Comparison of ENCODE assay signal across 8 mouse cellular contexts in the genomic region with DNA sequence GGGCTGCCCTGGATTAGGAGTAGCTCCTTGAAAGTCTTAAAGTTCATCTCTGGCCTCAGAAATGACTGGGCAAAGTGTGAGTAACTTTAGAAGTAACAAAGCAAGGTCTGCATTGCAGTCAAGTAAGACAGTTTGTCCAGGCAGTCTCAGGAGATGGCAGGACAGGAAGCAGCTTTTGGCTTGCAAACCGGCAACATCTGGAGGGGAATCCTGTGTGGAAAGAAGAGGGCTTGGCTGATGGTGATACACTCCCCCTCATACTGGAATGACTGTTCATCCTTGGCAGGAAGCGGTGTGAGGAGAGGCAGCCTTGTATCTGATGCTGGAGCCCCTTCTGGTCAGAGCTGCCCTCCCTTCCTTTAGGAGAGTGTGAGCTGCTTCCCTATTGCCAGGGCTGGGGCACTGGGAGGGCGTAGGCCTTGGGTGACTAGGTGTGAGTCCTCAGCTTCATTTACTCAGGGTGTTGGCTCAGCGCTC. TPM values are rescaled to one million over a fixed set of nuclear protein-coding genes. Genes with fewer than 3 reads are reported as not detected.
A peak's percentile ranks its signal among the peaks of the same experiment; 100 is the strongest.
DNase-seq lines count a peak whose midpoint lies in the region; ATAC-seq and TF ChIP-seq lines count a peak whose summit lies in the region.

No protein-coding gene starts in this region.

- H3K4me2 ChIP-seq in forebrain, postnatal 0 days (ENCODE audit: low read depth), result no peak overlapping the region
- no peak overlapping the region for H3K4me2 ChIP-seq in forebrain, embryonic 12.5 days
- H3K4me2 ChIP-seq in heart, embryonic 16.5 days (ENCODE audit: low read depth, low read length), result peak overlapping the region; percentile 18; the same call in 1 of the 2 replicates
- peak overlapping the region; percentile 11; the same call in 1 of the 2 replicates for H3K4me2 ChIP-seq in limb, embryonic 14.5 days (replicated peaks; ENCODE audit: low read depth, low read length, severe bottlenecking)
- peak overlapping the region; percentile 81 for H3K4me2 ChIP-seq in stomach, embryonic 15.5 days

- 0 out of 2 replicates have a peak overlapping the region, but pooled peaks have one; percentile 9 for H3K27ac ChIP-seq in forebrain, postnatal 0 days (ENCODE audit: low read depth, low read length)
- H3K27ac ChIP-seq in forebrain, embryonic 12.5 days, result no peak overlapping the region
- H3K27ac ChIP-seq in heart, embryonic 16.5 days (ENCODE audit: low read length), result peak overlapping the region; percentile 66
- H3K27ac ChIP-seq in limb, embryonic 14.5 days (replicated peaks; ENCODE audit: low read depth, low read length), result 0 out of 2 replicates have a peak overlapping the region, but pooled peaks have one; percentile 4
- peak overlapping the region; percentile 82 for H3K27ac ChIP-seq in stomach, embryonic 15.5 days

- no peak for TF ChIP-seq CTCF in forebrain, postnatal 0 days (IDR thresholded peaks at IDR 0.05; ENCODE audit: low read depth)

- peaks cover 2% of the 10 kb centered on the region; the same call in 1 of the 2 replicates for H3K36me3 ChIP-seq in forebrain, postnatal 0 days (ENCODE audit: insufficient read depth)
- H3K36me3 ChIP-seq in forebrain, embryonic 12.5 days (replicated peaks), result peaks cover 4% of the 10 kb centered on the region
- H3K36me3 ChIP-seq in heart, embryonic 16.5 days (ENCODE audit: control insufficient read depth, insufficient read depth), result no peaks in the 10 kb centered on the region; the same call in 1 of the 2 replicates
- H3K36me3 ChIP-seq in limb, embryonic 14.5 days (ENCODE audit: control insufficient read depth, insufficient read depth, low read length), result peaks cover 3% of the 10 kb centered on the region
- H3K36me3 ChIP-seq in stomach, embryonic 15.5 days, result peaks cover under 1% of the 10 kb centered on the region

- no peak overlapping the region for H3K4me3 ChIP-seq in forebrain, postnatal 0 days (ENCODE audit: low read depth, low read length)
- no peak overlapping the region for H3K4me3 ChIP-seq in forebrain, embryonic 12.5 days (replicated peaks)
- no peak overlapping the region for H3K4me3 ChIP-seq in heart, embryonic 16.5 days (ENCODE audit: low read length)
- H3K4me3 ChIP-seq in limb, embryonic 14.5 days (replicated peaks; ENCODE audit: low read length), result no peak overlapping the region
- 0 out of 2 replicates have a peak overlapping the region, but pooled peaks have one; percentile 3 for H3K4me3 ChIP-seq in stomach, embryonic 15.5 days (replicated peaks)

- no peaks in the 10 kb centered on the region for H3K9me3 ChIP-seq in forebrain, postnatal 0 days (ENCODE audit: low read length)
- H3K9me3 ChIP-seq in forebrain, embryonic 12.5 days, result no peaks in the 10 kb centered on the region
- H3K9me3 ChIP-seq in heart, embryonic 16.5 days (replicated peaks; ENCODE audit: control insufficient read depth, low read length), result no peaks in the 10 kb centered on the region
- H3K9me3 ChIP-seq in limb, embryonic 14.5 days (ENCODE audit: control insufficient read depth, low read length), result no peaks in the 10 kb centered on the region
- H3K9me3 ChIP-seq in stomach, embryonic 15.5 days, result no peaks in the 10 kb centered on the region

- no peaks in the 10 kb centered on the region for H3K27me3 ChIP-seq in forebrain, postnatal 0 days (ENCODE audit: insufficient read depth, low read length)
- no peaks in the 10 kb centered on the region for H3K27me3 ChIP-seq in forebrain, embryonic 12.5 days
- H3K27me3 ChIP-seq in heart, embryonic 16.5 days (ENCODE audit: control insufficient read depth, insufficient read depth, low read length), result no peaks in the 10 kb centered on the region
- H3K27me3 ChIP-seq in limb, embryonic 14.5 days (ENCODE audit: control insufficient read depth, insufficient read depth, low read length), result no peaks in the 10 kb centered on the region
- H3K27me3 ChIP-seq in stomach, embryonic 15.5 days (replicated peaks), result no peaks in the 10 kb centered on the region

- peaks cover 17% of the 10 kb centered on the region for H3K4me1 ChIP-seq in forebrain, postnatal 0 days (ENCODE audit: insufficient read depth)
- peaks cover 34% of the 10 kb centered on the region for H3K4me1 ChIP-seq in forebrain, embryonic 12.5 days
- peaks cover 35% of the 10 kb centered on the region for H3K4me1 ChIP-seq in heart, embryonic 16.5 days (ENCODE audit: control insufficient read depth, insufficient read depth, low read length)
- H3K4me1 ChIP-seq in limb, embryonic 14.5 days (ENCODE audit: control insufficient read depth, insufficient read depth, low read length), result peaks cover 27% of the 10 kb centered on the region
- H3K4me1 ChIP-seq in stomach, embryonic 15.5 days, result peaks cover 41% of the 10 kb centered on the region

- DNase-seq in forebrain, postnatal 0 days, result no peak
- DNase-seq in CD4-positive helper T cell, adult 2 months (ENCODE audit: low read depth, low spot score), result peak; percentile 21
- peak; percentile 24 for DNase-seq in limb, embryonic 14.5 days (ENCODE audit: low spot score)
- DNase-seq in spleen, postnatal 36 days (ENCODE audit: low spot score in 2 of 2), result no peak
- no peak for DNase-seq in adrenal gland, adult 18-20 months (ENCODE audit: low spot score in 2 of 2)

- 90% methylated on average over 4 of the region's 4 CpGs for WGBS in forebrain, postnatal 0 days
- WGBS in forebrain, embryonic 12.5 days, result 89% methylated on average over 4 of the region's 4 CpGs
- WGBS in heart, embryonic 16.5 days, result 49% methylated on average over 4 of the region's 4 CpGs
- WGBS in limb, embryonic 14.5 days, result 77% methylated on average over 4 of the region's 4 CpGs
- WGBS in stomach, embryonic 15.5 days, result 33% methylated on average over 4 of the region's 4 CpGs

- TF ChIP-seq POLR2A in limb, embryonic 14.5 days (IDR thresholded peaks at IDR 0.05; ENCODE audit: borderline replicate concordance, extremely low read depth, insufficient read depth, insufficient read length), result no peak

- no peak overlapping the region for H3K9ac ChIP-seq in forebrain, postnatal 0 days
- no peak overlapping the region for H3K9ac ChIP-seq in forebrain, embryonic 12.5 days
- peak overlapping the region; percentile 30; the same call in 1 of the 2 replicates for H3K9ac ChIP-seq in heart, embryonic 16.5 days (ENCODE audit: low read length)
- no peak overlapping the region for H3K9ac ChIP-seq in limb, embryonic 14.5 days (ENCODE audit: low read depth, low read length, severe bottlenecking)
- no peak overlapping the region for H3K9ac ChIP-seq in stomach, embryonic 15.5 days

- ATAC-seq in forebrain, postnatal 0 days, result no peak
- ATAC-seq in forebrain, embryonic 12.5 days (ENCODE audit: low FRiP score), result no peak
- peak; percentile 12; the same call in 1 of the 2 replicates for ATAC-seq in heart, embryonic 16.5 days (replicated peaks; ENCODE audit: extremely low read depth, insufficient read depth, low FRiP score)
- ATAC-seq in limb, embryonic 14.5 days (ENCODE audit: low FRiP score, low read depth), result no peak
- ATAC-seq in stomach, embryonic 15.5 days (ENCODE audit: insufficient read depth, low FRiP score, low read depth), result peak; percentile 69

RNA-seq across cellular contexts. Expression of gene Scamp2, which starts 2.2 kb away (rescaled TPM):
- 29.3 and 36.3 TPM in 2 replicates for total RNA-seq in forebrain, postnatal 0 days (2014; rRNA removed)
- polyA plus RNA-seq in forebrain, postnatal 0 days (2015; fragmentation: Nextera tagmentation; extraction: Ambion mirVana), result 37.3 and 42.8 TPM in 2 replicates
- 57.8 and 60.6 TPM in 2 replicates for polyA plus RNA-seq in forebrain, embryonic 12.5 days (2016; fragmentation: Nextera tagmentation; extraction: Ambion mirVana)
- 52.3 and 53.4 TPM in 2 replicates for polyA plus RNA-seq in heart, embryonic 16.5 days (2015; fragmentation: Nextera tagmentation; extraction: Ambion mirVana)
- 75.3 and 99.2 TPM in 2 replicates for polyA plus RNA-seq in limb, embryonic 14.5 days (2012; rRNA removed)
- 81.7 and 82.5 TPM in 2 replicates for polyA plus RNA-seq in limb, embryonic 14.5 days (2014; fragmentation: Nextera tagmentation; extraction: Ambion mirVana)
- 76.6 and 84.2 TPM in 2 replicates for polyA plus RNA-seq in stomach, embryonic 15.5 days (2015; fragmentation: Nextera tagmentation; extraction: Ambion mirVana)
- total RNA-seq in adrenal gland, adult 18-20 months (2021), result 10 to 100 TPM; 51.3 to 61.9 TPM

RNA-seq across cellular contexts. Expression of gene Mpi, which starts 10.4 kb away (rescaled TPM):
- total RNA-seq in forebrain, postnatal 0 days (2014; rRNA removed), result 46.1 and 47.8 TPM in 2 replicates
- polyA plus RNA-seq in forebrain, postnatal 0 days (2015; fragmentation: Nextera tagmentation; extraction: Ambion mirVana), result 37.9 and 49.3 TPM in 2 replicates
- polyA plus RNA-seq in forebrain, embryonic 12.5 days (2016; fragmentation: Nextera tagmentation; extraction: Ambion mirVana), result 62.3 and 62.5 TPM in 2 replicates
- polyA plus RNA-seq in heart, embryonic 16.5 days (2015; fragmentation: Nextera tagmentation; extraction: Ambion mirVana), result 89.8 and 95.6 TPM in 2 replicates
- polyA plus RNA-seq in limb, embryonic 14.5 days (2012; rRNA removed), result 51.0 and 55.6 TPM in 2 replicates
- 34.4 and 37.5 TPM in 2 replicates for polyA plus RNA-seq in limb, embryonic 14.5 days (2014; fragmentation: Nextera tagmentation; extraction: Ambion mirVana)
- 38.9 and 48.4 TPM in 2 replicates for polyA plus RNA-seq in stomach, embryonic 15.5 days (2015; fragmentation: Nextera tagmentation; extraction: Ambion mirVana)
- 10 to 100 TPM; 34.7 to 36.8 TPM for total RNA-seq in adrenal gland, adult 18-20 months (2021)

RNA-seq across cellular contexts. Expression of gene Fam219b, which starts 25.6 kb away (rescaled TPM):
- total RNA-seq in forebrain, postnatal 0 days (2014; rRNA removed), result 25.1 and 29.9 TPM in 2 replicates
- 19.8 and 26.8 TPM in 2 replicates for polyA plus RNA-seq in forebrain, postnatal 0 days (2015; fragmentation: Nextera tagmentation; extraction: Ambion mirVana)
- 18.2 and 19.3 TPM in 2 replicates for polyA plus RNA-seq in forebrain, embryonic 12.5 days (2016; fragmentation: Nextera tagmentation; extraction: Ambion mirVana)
- polyA plus RNA-seq in heart, embryonic 16.5 days (2015; fragmentation: Nextera tagmentation; extraction: Ambion mirVana), result 12.7 and 13.4 TPM in 2 replicates
- polyA plus RNA-seq in limb, embryonic 14.5 days (2012; rRNA removed), result 16.2 and 19.0 TPM in 2 replicates
- 25.2 and 27.0 TPM in 2 replicates for polyA plus RNA-seq in limb, embryonic 14.5 days (2014; fragmentation: Nextera tagmentation; extraction: Ambion mirVana)
- 18.7 and 19.7 TPM in 2 replicates for polyA plus RNA-seq in stomach, embryonic 15.5 days (2015; fragmentation: Nextera tagmentation; extraction: Ambion mirVana)
- total RNA-seq in adrenal gland, adult 18-20 months (2021), result 10 to 100 TPM; 21.4 to 26.4 TPM

RNA-seq across cellular contexts. Expression of gene Ulk3, which starts 26.3 kb away (rescaled TPM):
- 24.6 and 31.4 TPM in 2 replicates for total RNA-seq in forebrain, postnatal 0 days (2014; rRNA removed)
- polyA plus RNA-seq in forebrain, postnatal 0 days (2015; fragmentation: Nextera tagmentation; extraction: Ambion mirVana), result 6.0 and 15.6 TPM in 2 replicates
- polyA plus RNA-seq in forebrain, embryonic 12.5 days (2016; fragmentation: Nextera tagmentation; extraction: Ambion mirVana), result 19.9 and 24.1 TPM in 2 replicates
- 17.9 and 20.1 TPM in 2 replicates for polyA plus RNA-seq in heart, embryonic 16.5 days (2015; fragmentation: Nextera tagmentation; extraction: Ambion mirVana)
- polyA plus RNA-seq in limb, embryonic 14.5 days (2012; rRNA removed), result 41.7 and 47.2 TPM in 2 replicates
- 13.1 and 13.8 TPM in 2 replicates for polyA plus RNA-seq in limb, embryonic 14.5 days (2014; fragmentation: Nextera tagmentation; extraction: Ambion mirVana)
- polyA plus RNA-seq in stomach, embryonic 15.5 days (2015; fragmentation: Nextera tagmentation; extraction: Ambion mirVana), result 17.4 and 19.2 TPM in 2 replicates
- total RNA-seq in adrenal gland, adult 18-20 months (2021), result 10 to 100 TPM; 12.3 to 13.6 TPM

RNA-seq across cellular contexts. Expression of gene Cox5a, which starts 41.9 kb away (rescaled TPM):
- 236 and 279 TPM in 2 replicates for total RNA-seq in forebrain, postnatal 0 days (2014; rRNA removed)
- polyA plus RNA-seq in forebrain, postnatal 0 days (2015; fragmentation: Nextera tagmentation; extraction: Ambion mirVana), result 1,027 and 1,112 TPM in 2 replicates
- 694 and 697 TPM in 2 replicates for polyA plus RNA-seq in forebrain, embryonic 12.5 days (2016; fragmentation: Nextera tagmentation; extraction: Ambion mirVana)
- 1,790 and 1,803 TPM in 2 replicates for polyA plus RNA-seq in heart, embryonic 16.5 days (2015; fragmentation: Nextera tagmentation; extraction: Ambion mirVana)
- polyA plus RNA-seq in limb, embryonic 14.5 days (2012; rRNA removed), result 168 and 174 TPM in 2 replicates
- polyA plus RNA-seq in limb, embryonic 14.5 days (2014; fragmentation: Nextera tagmentation; extraction: Ambion mirVana), result 436 and 466 TPM in 2 replicates
- polyA plus RNA-seq in stomach, embryonic 15.5 days (2015; fragmentation: Nextera tagmentation; extraction: Ambion mirVana), result 621 and 623 TPM in 2 replicates
- 100 to 1,000 TPM; 514 to 860 TPM for total RNA-seq in adrenal gland, adult 18-20 months (2021)

Comparison
In these comparisons a context has a peak if more than half of its experiments do, and no peak if none do; other contexts are left out.
1. ATAC-seq: peak in heart, embryonic 16.5 days (single experiment) and stomach, embryonic 15.5 days (single experiment); none in forebrain, postnatal 0 days (single experiment), forebrain, embryonic 12.5 days (single experiment) and limb, embryonic 14.5 days (single experiment).
2. DNase-seq: peak in CD4-positive helper T cell, adult 2 months (single experiment) and limb, embryonic 14.5 days (single experiment); none in forebrain, postnatal 0 days (single experiment), spleen, postnatal 36 days (0 of 2) and adrenal gland, adult 18-20 months (0 of 2).
3. H3K4me2 ChIP-seq: peak in heart, embryonic 16.5 days (single experiment), limb, embryonic 14.5 days (single experiment) and stomach, embryonic 15.5 days (single experiment); none in forebrain, postnatal 0 days (single experiment) and forebrain, embryonic 12.5 days (single experiment).